Mouse (Mus musculus) neural tube, embryonic 13.5 days (tissue): ENCODE measurements around the gene Tmem100. TPM values are rescaled to one million over a fixed set of nuclear protein-coding genes. Genes with fewer than 3 reads are reported as not detected.

Experiments
- ATAC-seq: fragments of 200-750 bp; cut with Nextera tagmentation; 2 replicates; pipeline ENCODE4 v1.8.0; 2017; ENCODE audit warnings: low read depth, mild to moderate bottlenecking, moderate TSS enrichment, moderate library complexity
- H3K27ac ChIP-seq: fragments of 300-500 bp; sonication (generic); replicated peaks from 2 replicates; pipeline ENCODE4 v1.5.1; 2015; ENCODE audit warnings: moderate library complexity, mild to moderate bottlenecking, inconsistent platforms
- H3K27me3 ChIP-seq: fragments of 300-500 bp; sonication (generic); 2 replicates; pipeline ENCODE4 v1.6.1; 2015; ENCODE audit warnings: mild to moderate bottlenecking, inconsistent platforms
- H3K36me3 ChIP-seq: fragments of 300-500 bp; sonication (generic); 2 replicates; pipeline ENCODE4 v1.6.1; 2015; ENCODE audit warnings: mild to moderate bottlenecking, inconsistent platforms
- H3K4me1 ChIP-seq: fragments of 300-500 bp; sonication (generic); replicated peaks from 2 replicates; pipeline ENCODE4 v1.6.1; 2015; ENCODE audit warnings: inconsistent platforms
- H3K4me2 ChIP-seq: fragments of 300-500 bp; sonication (generic); 2 replicates; pipeline ENCODE4 v1.6.1; 2015; ENCODE audit warnings: inconsistent platforms, mild to moderate bottlenecking, moderate library complexity
- H3K4me3 ChIP-seq: fragments of 300-500 bp; sonication (generic); 2 replicates; pipeline ENCODE4 v1.5.1; 2015; ENCODE audit warnings: mild to moderate bottlenecking, inconsistent platforms
- H3K9ac ChIP-seq: fragments of 300-500 bp; sonication (generic); 2 replicates; pipeline ENCODE4 v1.6.1; 2015; ENCODE audit warnings: moderate library complexity, mild to moderate bottlenecking, inconsistent platforms
- H3K9me3 ChIP-seq: fragments of 300-500 bp; sonication (generic); 2 replicates; pipeline ENCODE4 v1.6.1; 2016; ENCODE audit warnings: inconsistent platforms
- WGBS: fragments of 180-500 bp; shearing (Covaris S2); methylation state at CpG from one replicate; pipeline ENCODE4 v1.1.7; 2015; 5-methylcytosine and 5-hydroxymethylcytosine counted together
- polyA plus RNA-seq: library from polyadenylated mRNA; unstranded; fragments of >200 nt; fragmentation: Nextera tagmentation; extraction: Ambion mirVana; gene quantifications from 2 replicates; pipeline ENCODE4 v1.2.1, GENCODE M21; 2015

Gene Tmem100
- polyA plus RNA-seq, 1 experiment from 2014 or later: 18.2 TPM

DNA sequence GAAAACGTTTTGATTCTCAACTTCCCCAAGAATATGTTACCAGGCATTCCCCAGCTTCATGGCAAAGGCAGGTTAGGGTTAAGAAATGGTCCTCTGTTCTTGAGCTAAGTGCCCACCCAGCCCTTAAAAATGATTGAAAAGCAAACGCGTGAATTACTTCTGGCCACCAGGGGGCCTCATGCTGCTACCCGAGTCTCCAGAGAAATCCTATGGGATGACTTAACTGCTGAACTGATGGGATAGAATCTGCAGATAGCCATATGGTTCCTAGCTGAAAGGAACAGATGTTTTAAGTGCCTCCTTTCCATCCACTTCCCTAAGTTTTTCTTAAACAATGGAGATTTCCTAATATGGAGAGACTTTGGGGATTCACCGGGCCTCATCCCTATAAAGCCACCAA lies 7.9 kb downstream of the Tmem100 start:
- Histone ChIP-seq H3K4me1 (peaks cover 5% of the 10 kb centered on the region; the same call in 1 of the 2 replicates), H3K4me2 (no peak overlapping the region), H3K4me3 (no peak overlapping the region), H3K27me3 (peaks cover 3% of the 10 kb centered on the region; the same call in 1 of the 2 replicates), H3K36me3 (peaks cover 6% of the 10 kb centered on the region; the same call in 1 of the 2 replicates), H3K9me3 (peaks cover 4% of the 10 kb centered on the region; the same call in 1 of the 2 replicates), H3K27ac (no peak overlapping the region), H3K9ac (no peak overlapping the region)
- 21% methylated on average over 5 of the region's 5 CpGs for WGBS
- ATAC-seq: no peak

DNA sequence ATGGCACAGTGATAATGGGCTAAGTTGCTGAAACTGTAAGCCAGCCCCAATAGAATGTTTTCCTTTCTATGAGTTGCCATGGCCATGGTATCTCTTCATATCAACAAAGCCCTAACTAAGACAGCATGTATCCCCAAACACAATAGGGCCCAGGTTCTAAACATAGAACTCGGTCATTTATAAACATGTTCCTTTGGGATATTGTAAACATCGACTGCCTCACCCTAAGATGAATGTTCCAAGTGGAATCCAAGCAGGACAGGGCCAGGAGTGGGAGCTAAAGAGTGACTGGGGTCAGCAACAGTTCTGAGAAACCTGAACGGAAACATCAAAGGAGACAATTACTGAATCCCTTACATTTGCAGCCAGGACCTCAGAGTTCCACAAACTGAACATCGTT lies 14.3 kb downstream of the Tmem100 start:
- Histone ChIP-seq H3K27ac (no peak overlapping the region), H3K4me2 (no peak overlapping the region), H3K9ac (no peak overlapping the region), H3K4me1 (no peaks in the 10 kb centered on the region), H3K36me3 (no peaks in the 10 kb centered on the region), H3K4me3 (no peak overlapping the region), H3K9me3 (no peaks in the 10 kb centered on the region; the same call in 1 of the 2 replicates), H3K27me3 (no peaks in the 10 kb centered on the region)
- no peak for ATAC-seq
- 87% methylated on average over 4 of the region's 4 CpGs for WGBS

DNA sequence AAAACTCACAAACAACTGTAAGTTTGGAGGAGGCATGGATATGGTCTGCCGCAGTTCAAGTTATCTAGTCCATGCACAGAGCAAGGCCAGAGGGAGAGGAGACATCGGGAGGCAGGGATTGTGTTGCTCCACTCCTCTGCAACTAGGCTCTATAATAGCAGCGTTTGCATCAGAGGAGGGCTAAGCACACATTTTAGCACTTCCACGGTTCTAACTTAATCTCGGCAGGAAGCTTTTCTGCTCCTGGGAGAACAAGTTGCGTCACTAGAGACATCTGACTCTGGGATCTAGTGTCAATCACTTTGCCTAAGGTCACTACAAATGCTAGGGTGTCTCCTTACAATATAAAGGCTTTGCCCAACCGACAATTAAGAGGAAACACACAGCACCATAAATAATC lies 16.1 kb downstream of the Tmem100 start:
- no peaks in the 10 kb centered on the region for H3K36me3 ChIP-seq
- H3K27me3 ChIP-seq: no peaks in the 10 kb centered on the region
- H3K27ac ChIP-seq: no peak overlapping the region
- H3K9me3 ChIP-seq: no peaks in the 10 kb centered on the region
- no peak for ATAC-seq
- H3K4me3 ChIP-seq: no peak overlapping the region
- H3K9ac ChIP-seq: no peak overlapping the region
- 46% methylated on average over 7 of the region's 7 CpGs for WGBS
- H3K4me2 ChIP-seq: no peak overlapping the region
- H3K4me1 ChIP-seq: no peaks in the 10 kb centered on the region

DNA sequence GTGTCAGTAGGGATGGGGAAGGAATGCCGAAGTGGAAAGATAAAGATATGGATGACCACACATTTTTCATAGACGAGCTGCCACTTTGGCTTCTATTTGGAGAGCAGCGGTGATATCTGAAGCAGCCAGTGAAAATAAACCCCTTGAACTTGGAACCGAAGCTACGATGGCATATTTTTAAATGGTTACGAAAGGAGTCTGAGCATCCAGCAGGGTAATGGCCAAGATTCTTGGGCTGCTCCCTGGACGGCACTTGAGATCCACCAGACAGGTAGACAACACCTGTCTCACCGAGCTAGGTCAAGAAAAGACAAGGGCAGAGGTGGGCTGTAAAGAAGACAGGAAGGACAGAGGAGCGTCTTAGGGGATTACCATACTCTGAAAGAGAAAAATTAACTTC lies 17.1 kb downstream of the Tmem100 start:
- Histone ChIP-seq H3K9ac (no peak overlapping the region), H3K4me2 (no peak overlapping the region), H3K36me3 (no peaks in the 10 kb centered on the region), H3K9me3 (no peaks in the 10 kb centered on the region), H3K4me1 (no peaks in the 10 kb centered on the region), H3K27me3 (no peaks in the 10 kb centered on the region), H3K4me3 (no peak overlapping the region), H3K27ac (no peak overlapping the region)
- WGBS: 91% methylated on average over 9 of the region's 9 CpGs
- no peak for ATAC-seq

DNA sequence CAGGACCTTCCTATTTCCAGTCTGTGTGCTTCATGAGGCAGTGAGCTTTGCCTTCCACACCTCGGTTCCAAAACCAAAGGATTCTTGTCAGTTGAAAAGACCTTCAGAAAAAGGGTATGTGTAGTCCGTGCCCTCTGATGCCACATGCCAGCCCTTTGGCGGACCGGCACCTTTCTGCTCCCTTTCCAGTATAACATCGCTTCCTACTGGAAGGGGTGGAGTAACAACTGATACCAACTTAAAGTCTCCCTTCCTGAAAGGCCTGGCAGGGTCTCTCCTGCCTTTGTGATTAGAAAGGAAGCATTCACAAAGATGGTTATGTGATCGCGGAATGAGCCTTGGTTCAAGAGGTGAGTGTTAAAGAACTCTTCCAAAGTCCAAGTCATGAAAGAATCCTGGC lies 19.9 kb downstream of the Tmem100 start:
- Histone ChIP-seq H3K4me2 (no peak overlapping the region), H3K27ac (no peak overlapping the region), H3K36me3 (no peaks in the 10 kb centered on the region), H3K4me3 (no peak overlapping the region), H3K9me3 (no peaks in the 10 kb centered on the region), H3K27me3 (no peaks in the 10 kb centered on the region), H3K4me1 (no peaks in the 10 kb centered on the region), H3K9ac (no peak overlapping the region)
- no peak for ATAC-seq
- 87% methylated on average over 7 of the region's 7 CpGs for WGBS

DNA sequence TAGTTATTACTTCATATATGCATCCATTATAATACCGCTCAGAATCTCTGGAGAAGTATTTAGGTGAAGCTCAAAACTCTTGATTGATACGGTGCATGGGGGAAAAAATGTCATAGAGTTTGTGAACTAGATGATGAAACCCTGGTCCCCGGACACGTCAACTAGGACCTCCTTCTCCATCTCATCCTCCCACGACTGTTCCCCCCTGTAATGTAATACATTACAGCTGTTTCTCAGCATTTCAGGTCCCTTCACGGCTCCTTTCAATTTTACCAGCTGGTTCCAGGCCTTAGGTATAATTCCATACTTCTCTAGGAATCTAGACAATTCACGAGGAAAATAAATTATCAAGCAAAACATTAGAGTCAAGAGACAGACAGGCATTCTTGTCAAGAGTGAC lies 22.6 kb downstream of the Tmem100 start:
- H3K36me3 ChIP-seq: no peaks in the 10 kb centered on the region
- H3K4me1 ChIP-seq: no peaks in the 10 kb centered on the region
- H3K27me3 ChIP-seq: no peaks in the 10 kb centered on the region
- H3K9me3 ChIP-seq: no peaks in the 10 kb centered on the region
- H3K4me2 ChIP-seq: no peak overlapping the region
- no peak overlapping the region for H3K4me3 ChIP-seq
- ATAC-seq: no peak
- WGBS: 84% methylated on average over 7 of the region's 7 CpGs
- no peak overlapping the region for H3K9ac ChIP-seq
- no peak overlapping the region for H3K27ac ChIP-seq

DNA sequence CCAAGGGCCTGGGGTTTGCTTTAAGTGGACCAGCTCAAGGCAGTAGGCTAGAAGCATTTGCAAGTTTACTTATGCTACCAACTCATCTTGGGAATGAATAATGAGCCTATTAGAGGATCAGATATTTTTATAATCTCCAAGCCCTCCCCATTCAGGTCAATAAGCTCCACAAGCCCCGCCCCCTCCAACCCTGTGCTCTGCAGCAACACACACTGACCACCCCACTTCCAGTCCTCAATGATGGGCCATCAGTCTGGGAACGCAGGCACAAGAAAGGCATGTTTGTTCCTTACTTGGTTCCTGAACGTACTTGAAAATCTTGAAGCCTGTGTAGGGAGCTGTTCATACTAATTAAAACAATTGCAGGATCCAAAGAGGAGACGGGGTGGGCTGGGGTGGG lies 23.7 kb downstream of the Tmem100 start:
- Histone ChIP-seq H3K4me2 (no peak overlapping the region), H3K4me3 (no peak overlapping the region), H3K27me3 (no peaks in the 10 kb centered on the region), H3K4me1 (no peaks in the 10 kb centered on the region), H3K9ac (no peak overlapping the region), H3K9me3 (no peaks in the 10 kb centered on the region), H3K36me3 (no peaks in the 10 kb centered on the region), H3K27ac (no peak overlapping the region)
- WGBS: 69% methylated on average over 4 of the region's 4 CpGs
- ATAC-seq: no peak

DNA sequence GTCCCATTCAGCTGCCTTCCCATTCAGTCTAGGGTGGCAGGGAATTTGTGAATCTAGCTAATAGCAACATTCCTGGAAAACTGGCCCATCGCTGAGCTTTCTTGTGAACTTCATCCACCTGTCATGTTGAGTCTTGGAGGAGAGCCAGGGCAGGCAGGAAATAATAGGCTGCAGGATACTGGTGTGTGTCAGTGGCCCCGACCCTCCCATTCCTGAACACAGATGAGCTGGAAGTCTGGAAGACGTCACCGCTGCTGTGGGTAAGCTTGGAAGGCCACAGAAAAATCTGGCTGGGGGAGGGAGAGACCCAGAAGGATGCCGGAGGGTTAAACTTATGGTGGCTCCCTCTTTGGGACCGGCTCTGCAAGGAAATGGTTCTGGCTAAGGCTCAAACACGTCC lies 24.3 kb downstream of the Tmem100 start:
- Histone ChIP-seq H3K27me3 (no peaks in the 10 kb centered on the region), H3K36me3 (no peaks in the 10 kb centered on the region), H3K4me3 (no peak overlapping the region), H3K9me3 (no peaks in the 10 kb centered on the region; the same call in 1 of the 2 replicates), H3K9ac (no peak overlapping the region), H3K4me2 (no peak overlapping the region), H3K27ac (no peak overlapping the region), H3K4me1 (no peaks in the 10 kb centered on the region)
- WGBS: 71% methylated on average over 7 of the region's 7 CpGs
- no peak for ATAC-seq

DNA sequence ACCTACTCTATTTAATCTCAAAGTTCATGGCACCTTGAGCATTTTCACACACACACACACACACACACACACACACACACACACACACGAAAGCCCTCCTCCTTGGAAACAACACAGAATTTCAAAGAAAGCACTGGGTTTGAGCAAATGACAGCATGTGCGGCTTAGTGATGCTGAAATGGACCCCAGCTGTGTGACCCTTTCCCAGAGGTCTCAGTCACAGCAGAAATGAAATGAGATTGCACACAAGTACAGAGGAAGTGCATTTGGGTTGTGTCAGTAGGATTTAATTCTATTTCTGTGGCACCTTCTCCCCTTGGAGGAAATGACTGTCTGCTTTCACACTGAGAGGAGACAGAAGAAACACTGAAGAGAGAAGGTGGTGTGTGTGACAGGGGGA lies 26.9 kb downstream of the Tmem100 start:
- WGBS: 56% methylated on average over 2 of the region's 2 CpGs
- Histone ChIP-seq H3K9ac (no peak overlapping the region), H3K27me3 (no peaks in the 10 kb centered on the region), H3K4me1 (no peaks in the 10 kb centered on the region), H3K36me3 (no peaks in the 10 kb centered on the region), H3K9me3 (no peaks in the 10 kb centered on the region; the same call in 1 of the 2 replicates), H3K4me3 (no peak overlapping the region), H3K27ac (no peak overlapping the region), H3K4me2 (no peak overlapping the region)
- ATAC-seq: no peak

DNA sequence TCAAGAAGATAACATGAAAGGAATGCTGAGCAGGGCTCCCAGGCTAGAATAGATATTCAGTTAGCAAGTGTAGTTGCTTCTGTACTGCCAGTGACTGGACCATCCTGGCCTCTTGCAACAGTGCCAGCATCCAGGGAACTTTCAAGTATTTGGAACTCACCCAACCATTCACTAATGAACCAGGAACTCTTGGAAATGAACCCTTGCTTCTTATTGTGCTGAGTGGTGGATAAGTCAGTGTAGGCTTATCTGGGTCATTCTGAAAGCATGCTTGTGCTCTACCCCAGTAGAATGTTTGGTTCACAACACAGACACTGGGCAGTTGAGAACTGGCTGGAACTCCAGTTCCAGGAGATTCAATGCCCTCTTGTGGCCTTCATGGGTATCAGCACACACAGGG lies 29.1 kb downstream of the Tmem100 start:
- no peaks in the 10 kb centered on the region; the same call in 1 of the 2 replicates for H3K9me3 ChIP-seq

DNA sequence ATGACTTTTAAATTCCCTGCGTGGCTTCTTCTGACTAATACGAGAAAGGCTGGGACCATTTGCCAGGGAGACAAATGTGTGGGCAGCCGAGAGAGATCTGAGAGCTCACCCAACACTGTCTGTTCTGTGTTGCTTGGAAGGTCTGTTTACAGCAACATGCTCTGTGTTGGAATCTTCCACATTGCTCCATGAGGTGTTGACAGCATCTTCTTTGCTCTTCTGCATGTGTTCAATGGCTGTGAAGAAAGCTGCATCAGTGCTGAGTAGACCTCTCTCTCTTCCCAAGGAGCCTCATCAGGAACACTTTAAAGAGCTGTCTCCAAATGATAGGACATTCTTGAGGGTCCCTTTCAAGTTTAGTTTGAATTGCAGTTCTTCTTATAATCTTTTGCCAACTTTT lies 32.5 kb downstream of the Tmem100 start:
- WGBS: 92% methylated on average over 3 of the region's 3 CpGs
- no peak overlapping the region for H3K4me2 ChIP-seq

More for the DNA sequence above, 29.1 kb downstream of the Tmem100 start:
- Histone ChIP-seq H3K4me3 (no peak overlapping the region), H3K36me3 (no peaks in the 10 kb centered on the region), H3K9ac (no peak overlapping the region), H3K27me3 (no peaks in the 10 kb centered on the region), H3K27ac (no peak overlapping the region), H3K4me2 (no peak overlapping the region), H3K4me1 (no peaks in the 10 kb centered on the region)
- ATAC-seq: no peak

DNA sequence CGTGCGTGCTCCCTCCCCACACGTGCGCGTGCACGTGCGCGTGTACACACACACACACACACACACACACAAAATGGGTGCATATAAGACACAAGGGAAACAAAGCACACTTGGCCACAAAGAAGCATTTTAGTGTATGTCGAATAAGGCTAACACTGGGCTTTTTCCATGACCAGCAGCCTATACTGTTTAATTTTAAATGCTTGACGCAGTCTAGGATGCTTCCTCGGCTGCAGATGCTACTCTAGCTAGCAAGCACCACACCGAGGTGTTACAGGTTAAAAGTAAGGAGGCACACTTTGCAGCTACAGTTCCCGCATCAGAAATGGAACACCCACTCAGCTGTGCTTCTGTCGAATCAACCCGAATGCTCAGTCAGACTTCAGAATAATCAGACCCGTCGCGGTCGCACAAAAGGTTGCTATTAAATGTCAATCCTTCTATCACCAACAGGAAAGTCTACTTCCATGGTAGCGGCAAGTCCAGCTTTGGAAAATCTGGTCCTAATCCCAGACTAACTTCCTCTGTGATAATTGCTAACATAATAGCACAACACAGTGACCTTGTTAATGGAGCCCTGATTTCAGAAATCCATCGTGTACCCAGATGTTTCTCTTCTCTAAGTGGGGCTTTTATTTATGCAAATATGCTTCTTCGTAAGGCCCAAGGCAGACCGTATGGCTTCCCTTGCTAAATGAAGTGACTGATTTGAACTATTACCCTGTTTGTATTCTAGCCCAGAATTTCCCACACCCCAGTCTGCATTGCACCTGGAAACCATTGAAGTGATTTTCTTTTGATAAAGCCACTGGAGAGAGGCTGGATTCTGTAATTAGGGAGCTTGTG lies 36.5 kb downstream of the Tmem100 start:
- 76% methylated on average over 23 of the region's 23 CpGs for WGBS
- Histone ChIP-seq H3K4me2 (no peak overlapping the region), H3K9me3 (no peaks in the 10 kb centered on the region), H3K4me1 (peaks cover 10% of the 10 kb centered on the region; the same call in 1 of the 2 replicates), H3K27me3 (no peaks in the 10 kb centered on the region), H3K27ac (no peak overlapping the region), H3K4me3 (no peak overlapping the region), H3K9ac (no peak overlapping the region), H3K36me3 (no peaks in the 10 kb centered on the region)
- no peak for ATAC-seq

More for the DNA sequence above, 32.5 kb downstream of the Tmem100 start:
- no peak overlapping the region for H3K9ac ChIP-seq
- H3K4me3 ChIP-seq: no peak overlapping the region
- no peaks in the 10 kb centered on the region; the same call in 1 of the 2 replicates for H3K9me3 ChIP-seq
- no peak for ATAC-seq
- peaks cover 10% of the 10 kb centered on the region; the same call in 1 of the 2 replicates for H3K4me1 ChIP-seq
- H3K36me3 ChIP-seq: no peaks in the 10 kb centered on the region
- no peaks in the 10 kb centered on the region for H3K27me3 ChIP-seq
- no peak overlapping the region for H3K27ac ChIP-seq

DNA sequence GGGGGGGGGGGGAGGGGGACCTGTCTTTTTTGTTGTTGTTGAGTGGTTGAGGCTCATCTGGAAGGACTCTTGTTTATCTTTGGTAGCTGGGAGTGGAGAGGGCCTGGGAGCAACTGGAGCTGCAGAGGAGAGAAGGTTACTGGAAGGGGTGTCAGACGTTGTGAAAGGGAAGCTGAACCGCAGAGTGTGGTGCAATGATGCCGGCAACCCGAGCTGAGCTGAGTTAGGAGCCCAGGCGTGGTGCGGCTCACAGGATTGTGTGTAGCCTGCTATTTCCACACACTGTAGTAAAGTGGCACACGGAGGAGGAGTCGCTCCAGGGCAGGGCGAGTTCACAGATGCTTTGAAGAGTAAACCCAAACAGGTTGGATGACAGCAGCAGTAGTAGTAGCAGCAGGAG lies 41.6 kb downstream of the Tmem100 start:
- WGBS: 57% methylated on average over 9 of the region's 9 CpGs
- Histone ChIP-seq H3K27me3 (no peaks in the 10 kb centered on the region), H3K9me3 (no peaks in the 10 kb centered on the region), H3K4me1 (peaks cover 5% of the 10 kb centered on the region; the same call in 1 of the 2 replicates), H3K4me2 (no peak overlapping the region), H3K36me3 (no peaks in the 10 kb centered on the region), H3K9ac (no peak overlapping the region), H3K27ac (no peak overlapping the region), H3K4me3 (no peak overlapping the region)
- no peak for ATAC-seq
